Mouse (Mus musculus) gastrocnemius, postnatal 4 days (tissue): ENCODE measurements around the gene Tespa1. TPM values are rescaled to one million over a fixed set of nuclear protein-coding genes. Genes with fewer than 3 reads are reported as not detected.
"Not testable (repeated sequence)": the region's sequence is repeated elsewhere in the genome, so short reads cannot be mapped to it uniquely, and the experiment has no call there.

Source experiments
- DNase-seq, 2 experiments: peaks; one replicate each; pipeline ENCODE4 v3.0.0; 2021 to 2022; ENCODE audit warnings: low spot score in 2 of 2, mixed read lengths in 2 of 2
- total RNA-seq, 2 experiments: library from RNA; stranded (reverse); gene quantifications; 2 replicates each; pipeline ENCODE4 v1.2.3; 2021

The Tespa1 gene
- total RNA-seq, 2 experiments from 2014 or later = 1.7 to 2.3 TPM

DNA sequence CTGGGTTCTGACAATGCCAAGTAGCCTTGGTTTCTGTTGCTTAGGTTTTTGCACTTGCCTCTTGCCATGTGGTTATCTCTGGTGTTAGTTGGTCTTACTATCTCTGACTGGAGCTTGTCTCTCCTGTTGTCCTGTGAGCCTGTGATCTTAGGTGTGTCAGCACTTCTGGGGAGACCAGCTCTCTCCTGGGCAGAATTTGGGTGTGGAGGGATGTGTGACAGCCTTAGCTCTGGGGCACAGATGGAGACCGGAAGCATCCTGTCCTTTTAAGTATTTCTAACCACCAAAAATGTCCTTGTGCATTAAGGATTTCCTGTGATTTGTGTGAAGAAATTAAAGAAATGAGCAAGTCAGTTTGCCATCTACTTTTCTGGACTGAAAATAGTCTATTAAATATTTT is 21.4 kb downstream of the Tespa1 start:
- DNase-seq = no peak

DNA sequence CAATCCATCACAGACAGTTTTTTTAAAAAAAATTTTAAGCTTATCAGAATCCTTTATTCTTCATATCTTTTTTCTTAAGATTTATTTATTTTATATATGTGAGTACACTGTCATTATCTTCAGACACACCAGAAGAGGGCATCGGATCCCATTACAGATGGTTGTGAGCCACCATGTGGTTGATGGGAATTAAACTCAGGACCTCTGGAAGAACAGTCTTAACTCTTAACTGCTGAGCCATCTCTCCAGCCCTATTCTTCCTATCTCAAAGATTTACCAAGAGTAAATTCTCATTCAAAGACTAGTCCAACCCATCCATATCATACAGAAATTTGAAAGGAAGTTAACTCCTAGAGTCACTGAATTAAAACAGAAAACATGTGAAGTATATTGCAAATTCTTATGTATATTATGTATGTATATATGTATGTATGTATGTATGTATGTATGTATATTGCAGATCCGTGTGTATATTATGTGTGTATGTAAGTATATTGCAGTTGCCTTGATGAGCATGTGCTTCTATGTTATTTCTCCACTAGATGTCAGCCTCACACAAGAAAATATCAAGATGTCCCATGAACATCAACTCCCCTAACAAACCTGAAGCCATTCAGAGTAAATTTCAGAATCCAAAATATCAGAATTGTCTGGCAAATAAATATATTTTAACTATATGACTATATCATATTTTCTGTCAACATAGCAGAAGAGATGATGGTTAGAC is 40.9 kb downstream of the Tespa1 start:
- no peak for DNase-seq

DNA sequence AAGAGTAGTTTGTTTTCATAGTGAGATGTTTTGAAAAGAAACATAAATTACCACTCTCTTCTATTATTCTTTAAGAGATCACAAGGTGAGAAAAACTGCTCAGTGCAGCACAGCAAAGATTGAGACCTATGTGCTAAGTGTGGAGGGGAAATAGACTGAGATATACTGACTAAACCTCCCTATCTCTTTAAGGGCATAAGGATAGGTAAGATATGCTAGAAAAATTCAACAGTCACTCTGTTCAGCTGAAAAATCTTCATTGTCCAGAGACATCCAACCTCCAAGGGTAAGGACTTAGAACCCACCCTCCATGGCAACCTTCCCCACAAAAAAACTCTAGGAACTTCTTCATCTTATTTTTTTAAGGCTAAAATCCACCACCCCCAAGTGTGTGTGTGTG is 42.1 kb downstream of the Tespa1 start:
- no peak for DNase-seq

DNA sequence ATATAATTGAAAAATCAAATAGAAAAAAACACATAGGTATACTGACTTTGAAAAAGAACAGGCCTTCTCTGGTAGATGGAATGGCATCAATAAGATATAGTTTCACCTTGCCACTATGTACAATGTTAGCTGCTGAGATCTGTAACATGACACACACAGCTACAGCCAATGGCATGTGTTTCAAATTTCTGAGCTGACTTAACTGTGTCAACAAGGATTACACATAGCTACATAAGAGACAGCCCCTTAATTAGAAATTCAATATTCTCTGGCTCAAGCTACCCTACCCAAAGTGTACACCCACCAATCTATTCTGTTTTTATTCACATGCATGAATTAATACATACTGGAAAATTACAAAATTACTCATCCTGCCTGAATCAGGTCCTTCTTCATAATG is 45.7 kb downstream of the Tespa1 start:
- DNase-seq = no peak

DNA sequence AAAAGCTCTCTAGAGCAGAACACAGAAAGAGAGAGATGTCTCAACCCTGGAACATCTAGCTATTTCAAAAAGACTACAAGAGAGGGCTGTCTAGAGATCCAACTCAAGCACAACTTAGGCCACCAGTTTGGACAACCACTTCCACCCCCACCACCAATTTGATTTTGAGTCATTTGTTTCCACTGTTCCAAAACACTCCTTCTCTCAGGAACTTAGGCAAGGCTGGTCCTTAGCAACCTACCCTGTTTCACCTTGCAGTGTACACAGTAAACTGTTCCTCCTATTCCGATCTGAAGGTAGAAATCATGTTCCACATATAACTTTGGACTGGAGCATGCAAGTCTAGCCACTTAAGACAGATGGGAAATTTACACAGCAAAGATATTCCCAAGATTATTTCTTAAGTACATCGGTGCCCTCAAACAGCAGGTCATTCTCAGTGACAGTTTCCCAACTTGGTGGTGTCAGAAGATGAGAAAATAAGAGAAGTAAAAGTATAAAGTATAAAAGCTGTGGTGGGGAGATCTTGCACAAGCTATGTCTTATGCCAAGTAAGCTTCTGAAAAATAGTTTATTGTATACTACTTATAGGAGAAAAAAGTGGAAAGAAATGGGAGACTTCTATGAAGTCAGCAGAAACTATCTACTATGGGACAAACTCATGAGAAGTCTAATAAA is 47.5 kb downstream of the Tespa1 start:
- DNase-seq = no peak

DNA sequence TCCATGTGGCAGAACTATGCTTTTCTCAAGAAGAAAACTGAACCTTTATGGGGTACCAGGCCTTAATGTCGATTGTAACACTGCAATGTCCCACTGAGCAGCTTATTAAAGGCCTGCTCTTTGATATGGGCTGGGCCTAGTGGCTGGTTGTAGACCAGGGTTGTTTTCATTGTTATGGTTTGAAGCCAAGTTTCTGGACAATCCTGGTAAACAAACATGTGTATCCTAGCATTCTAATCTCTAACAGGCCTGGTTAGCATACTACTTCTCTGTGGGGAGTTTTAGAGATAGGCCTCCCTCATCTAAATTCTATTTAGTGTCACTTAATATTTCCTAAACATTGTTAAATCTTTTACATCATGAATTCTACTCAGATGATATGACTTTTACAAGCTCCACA is 49.0 kb downstream of the Tespa1 start:
- no peak for DNase-seq

DNA sequence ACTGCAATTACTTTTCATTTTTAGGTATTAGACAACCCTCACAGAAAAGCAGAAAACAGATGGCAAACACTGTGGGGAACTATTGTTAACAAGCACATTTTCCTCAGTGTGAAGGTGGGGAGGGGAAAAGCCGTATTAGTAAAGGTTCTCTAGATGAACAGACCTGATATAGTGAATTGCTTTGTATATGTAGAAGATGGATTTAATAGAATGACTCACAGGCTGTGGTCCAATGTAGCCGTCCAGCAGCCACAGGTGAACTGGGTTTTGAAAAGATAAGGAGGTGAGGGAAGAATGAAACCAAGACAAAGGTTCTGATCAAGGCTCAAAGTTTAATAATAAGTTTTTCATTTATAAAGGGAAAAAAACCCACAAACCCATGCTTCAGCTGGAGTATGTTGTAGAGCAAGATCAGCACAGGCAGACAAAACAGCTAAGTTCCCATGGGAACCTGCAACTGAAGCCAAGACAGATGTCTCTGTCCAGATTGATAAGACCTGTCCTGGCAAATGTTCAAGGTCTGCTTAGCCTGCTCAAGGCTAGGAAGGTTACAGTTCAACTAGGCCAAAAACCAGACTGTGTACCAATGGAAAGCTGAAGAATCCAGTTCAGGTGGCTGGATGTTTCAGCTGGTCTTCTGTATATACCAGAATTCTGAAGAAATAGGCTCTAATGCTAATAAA is 50.0 kb downstream of the Tespa1 start:
- DNase-seq = no peak

DNA sequence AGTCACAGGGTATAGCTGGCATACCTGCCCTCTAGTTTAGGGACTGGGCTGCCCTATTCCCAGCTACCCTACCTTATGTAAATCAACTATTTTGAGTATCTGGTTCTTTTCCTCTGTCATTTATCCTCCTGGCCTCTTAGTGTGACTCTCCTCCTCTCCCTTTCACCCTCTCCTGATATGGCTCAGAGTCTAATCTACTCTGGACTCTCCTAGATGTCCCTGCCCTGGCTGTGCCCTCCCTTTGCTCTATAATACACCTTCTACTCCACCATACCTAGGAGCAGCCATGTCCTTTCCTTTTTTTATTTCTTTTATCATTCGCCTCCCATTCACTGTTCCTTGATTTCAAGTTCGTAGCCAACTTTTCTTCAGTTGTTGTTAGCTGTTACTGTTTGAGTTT is 52.5 kb downstream of the Tespa1 start:
- no peak for DNase-seq

DNA sequence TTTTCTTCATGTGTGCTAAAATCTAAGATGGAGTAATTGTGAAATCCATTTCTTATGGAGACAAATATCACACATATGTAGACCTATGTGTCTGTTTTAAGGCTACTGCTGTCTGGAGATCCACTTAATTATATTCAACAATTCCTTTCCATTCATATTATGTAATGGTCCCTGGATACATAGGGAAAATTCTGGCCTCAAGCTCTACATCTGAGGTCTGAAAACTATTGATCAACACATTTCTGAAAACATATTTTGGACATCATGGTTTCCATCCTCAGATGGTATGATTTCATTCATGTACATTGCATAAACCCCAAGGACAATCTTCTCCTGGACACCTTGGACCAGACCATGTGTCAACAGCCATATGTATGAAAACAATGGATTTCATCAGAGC is 71.6 kb downstream of the Tespa1 start, which contains the start of gene Vmn2r84:
Gene Vmn2r84 (minus strand): TSS at position 101 of the 400 bp plus-strand sequence.
- no peak for DNase-seq

DNA sequence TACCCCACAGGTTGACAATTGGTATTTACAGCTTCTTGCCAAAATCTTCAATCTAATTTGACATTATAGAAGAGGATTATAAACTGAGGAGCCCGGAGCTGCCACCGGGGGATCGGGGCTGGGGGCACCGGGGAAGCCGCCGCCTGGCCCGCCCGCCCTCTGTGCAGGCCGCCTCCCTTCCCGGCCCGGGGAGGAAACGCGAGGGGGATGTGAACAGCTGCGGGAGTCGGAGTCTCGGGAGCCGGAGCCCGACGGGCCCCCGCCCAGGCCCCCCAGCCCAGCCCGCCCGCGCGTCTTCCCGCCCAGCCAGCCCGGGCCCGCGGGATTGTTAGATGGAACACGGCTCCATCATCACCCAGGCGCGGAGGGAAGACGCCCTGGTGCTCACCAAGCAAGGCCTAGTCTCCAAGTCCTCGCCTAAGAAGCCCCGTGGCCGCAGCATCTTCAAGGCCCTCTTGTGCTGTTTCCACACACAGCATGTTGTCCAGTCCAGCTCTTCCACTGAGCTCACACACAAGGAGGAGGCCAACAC is 89.6 kb downstream of the Tespa1 start:
- not testable (repeated sequence) for DNase-seq

Other genes with a start within 250 kb of the Tespa1 start
- not detected for gene Olfr823, start 207.5 kb upstream of the Tespa1 start, total RNA-seq
- not detected for gene Olfr824, start 192.9 kb upstream of the Tespa1 start, total RNA-seq
- not detected for gene Olfr825, start 156.1 kb upstream of the Tespa1 start, total RNA-seq
- not detected for gene Olfr826, start 138.7 kb upstream of the Tespa1 start, total RNA-seq
- gene Olfr827, start 108.5 kb upstream of the Tespa1 start, total RNA-seq = not detected
- not detected for gene Neurod4, start 42.6 kb upstream of the Tespa1 start, total RNA-seq
- gene Vmn2r84, start 71.5 kb downstream of the Tespa1 start, total RNA-seq = not detected
- gene Vmn2r85, start 106.8 kb downstream of the Tespa1 start, total RNA-seq = not detected
- not detected for gene Vmn2r86, start 133.2 kb downstream of the Tespa1 start, total RNA-seq
- gene Vmn2r87, start 174.5 kb downstream of the Tespa1 start, total RNA-seq = not detected